Mouse (Mus musculus): ENCODE measurements around the gene Lrif1.
A peak's percentile ranks its signal among the peaks of the same experiment; 100 is the strongest.
"Not testable (repeated sequence)": the region's sequence is repeated elsewhere in the genome, so short reads cannot be mapped to it uniquely, and the experiment has no call there.

Lrif1 gene

DNA sequence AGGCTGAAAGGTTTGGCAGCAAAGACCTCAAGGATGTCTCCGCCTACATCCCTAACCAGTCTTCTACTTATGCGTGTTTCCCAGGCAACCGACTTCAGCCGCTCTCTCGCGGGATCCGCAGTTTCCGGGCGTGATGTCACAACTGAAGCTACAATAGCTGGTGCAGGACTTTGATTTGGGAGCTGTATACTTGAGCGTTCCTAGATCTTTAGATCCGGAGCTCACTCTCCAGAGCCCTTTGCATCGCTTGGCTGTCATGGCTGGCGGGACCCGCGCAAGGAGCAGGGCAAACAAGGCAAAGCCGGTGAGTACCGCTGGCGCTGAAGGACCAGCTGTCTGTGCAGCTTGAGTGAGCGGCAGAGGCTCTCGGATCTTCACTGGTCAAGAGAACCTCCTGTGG is at the start of gene Lrif1:
Gene Lrif1, plus strand, starts transcription at position 158 of the 400 bp plus-strand sequence.
- DNase-seq, result peak; percentile 56 to 72

DNA sequence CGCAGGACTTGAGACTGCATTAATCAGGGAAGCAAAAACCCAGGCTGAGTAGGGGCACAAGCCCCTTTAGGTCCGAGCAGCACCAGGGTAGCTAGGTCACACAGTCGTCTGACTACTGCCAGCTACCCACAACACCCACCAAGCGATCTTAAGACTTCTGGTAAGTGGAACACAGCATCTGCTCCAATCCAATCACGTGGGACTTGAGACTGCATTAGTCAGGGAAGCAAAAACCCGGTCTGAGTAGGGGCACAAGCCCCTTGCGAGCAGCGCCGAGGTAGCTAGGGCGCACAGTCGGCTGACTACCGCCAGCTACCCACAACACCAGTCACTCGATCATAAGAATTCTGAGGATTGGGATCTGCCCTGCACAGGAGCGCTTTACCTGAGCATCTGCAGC is 12.0 kb upstream of the Lrif1 start:
- DNase-seq, result not testable (repeated sequence)

DNA sequence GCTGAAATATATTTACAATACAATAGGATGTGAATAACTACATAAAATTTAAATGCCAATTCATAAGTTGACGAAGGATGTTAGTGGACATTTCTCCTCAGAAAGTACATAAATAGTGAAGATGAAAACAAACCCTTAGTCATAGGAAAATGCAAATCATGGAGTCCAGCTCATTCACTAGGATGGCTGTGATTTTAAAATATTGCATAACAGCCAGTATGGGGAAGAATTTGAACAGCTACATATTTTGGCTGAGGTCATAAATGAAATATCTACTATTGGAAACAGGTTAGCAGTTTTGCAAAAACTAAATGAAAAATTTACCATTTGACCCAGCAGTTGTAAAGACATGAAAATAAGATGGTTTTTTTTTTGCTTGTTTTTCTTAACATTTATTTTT is 594 bp downstream of the Lrif1 start:
- DNase-seq, result no peak

DNA sequence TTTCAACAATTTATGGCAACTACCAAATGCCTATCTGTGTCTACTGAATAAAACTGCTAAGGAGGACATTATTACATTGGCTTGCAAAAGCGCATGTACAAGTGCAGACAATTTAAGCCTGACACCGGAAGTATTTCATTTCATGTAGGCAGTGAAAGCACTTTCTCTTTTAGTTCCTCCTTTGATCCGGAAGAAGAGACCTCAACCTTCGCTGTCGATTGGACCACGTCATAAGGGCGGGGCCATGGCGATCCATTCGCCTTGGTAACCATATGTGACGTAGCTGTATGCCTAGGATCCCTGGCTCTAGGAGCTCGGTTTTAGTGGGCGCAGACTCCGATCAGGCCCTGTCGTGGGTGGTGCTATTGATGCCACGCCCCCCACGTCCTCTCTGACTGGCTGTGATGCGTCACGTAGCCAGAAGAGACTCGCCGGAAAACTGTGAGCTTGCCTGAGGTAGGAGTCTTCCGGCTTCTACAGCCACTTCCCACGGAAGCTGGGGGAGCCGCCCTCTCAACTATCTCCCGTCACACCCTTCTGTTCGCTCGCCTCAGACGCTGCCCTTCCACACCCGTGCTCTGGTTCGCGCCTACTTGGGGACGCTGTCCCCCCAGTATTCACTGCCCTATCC is 36.7 kb downstream of the Lrif1 start:
- DNase-seq, result peak; percentile 94 to 98

DNA sequence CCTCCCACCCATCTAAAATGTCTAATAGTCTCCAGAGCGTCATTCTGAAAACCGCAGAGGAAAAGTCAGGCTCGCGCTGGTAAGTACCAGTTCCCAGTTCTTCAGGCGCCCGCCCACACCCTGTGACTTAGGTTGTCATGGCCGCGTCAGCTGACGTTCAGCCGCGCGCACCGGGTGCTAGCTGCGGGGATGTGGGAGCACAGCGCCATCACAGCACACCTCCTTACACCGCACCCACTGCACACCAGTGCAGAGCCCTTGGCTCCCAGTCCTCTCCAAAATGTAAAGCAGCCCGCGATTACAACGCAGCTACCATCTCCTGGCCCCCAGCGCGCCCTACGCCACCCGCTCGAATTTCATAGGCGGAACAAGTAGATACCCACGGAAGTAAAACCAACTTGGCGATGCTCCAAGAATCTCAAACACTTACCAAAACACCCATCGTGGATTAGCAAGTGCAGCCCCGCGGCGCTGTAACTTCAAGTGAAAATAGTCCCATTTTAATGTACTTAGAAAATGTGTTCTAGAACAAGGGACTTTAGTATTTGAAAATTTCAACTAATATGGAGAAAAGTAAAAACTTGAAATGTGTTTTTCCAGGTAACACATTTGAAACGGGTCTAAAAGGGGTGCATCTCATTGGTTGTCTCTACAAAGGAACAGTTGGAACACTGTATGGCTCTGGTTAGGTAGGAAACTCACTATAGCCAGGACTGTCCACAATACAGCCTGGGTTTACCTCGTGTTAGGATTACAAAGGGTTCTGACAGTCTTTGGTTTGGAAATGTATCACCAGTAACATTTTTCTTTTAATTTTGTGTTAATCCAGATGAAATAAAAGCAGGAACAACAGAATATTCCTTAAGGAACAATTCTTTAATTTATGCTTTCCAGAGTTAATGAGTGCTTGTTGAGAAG is 37.5 kb downstream of the Lrif1 start:
- peak; percentile 78 to 85 for DNase-seq

DNA sequence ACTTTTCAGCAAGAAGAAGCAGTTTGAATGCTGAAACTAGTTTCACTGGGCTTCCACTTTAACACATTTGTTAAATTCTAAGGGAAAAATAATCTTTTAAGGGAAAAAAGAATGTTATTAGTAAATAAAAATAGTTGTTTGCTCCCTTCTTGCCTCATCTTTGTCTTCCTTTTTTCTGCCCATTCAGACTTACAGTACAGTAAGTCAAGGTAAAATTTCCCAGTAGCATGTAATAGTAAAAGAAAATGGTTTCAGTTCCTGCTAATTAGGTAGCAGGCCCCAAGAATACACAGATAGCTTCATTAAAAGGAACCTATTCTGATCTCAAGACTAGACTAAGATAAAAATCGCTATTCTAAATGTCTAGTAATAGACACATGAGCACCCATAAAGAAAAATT is 71.1 kb downstream of the Lrif1 start:
- no peak for DNase-seq

DNA sequence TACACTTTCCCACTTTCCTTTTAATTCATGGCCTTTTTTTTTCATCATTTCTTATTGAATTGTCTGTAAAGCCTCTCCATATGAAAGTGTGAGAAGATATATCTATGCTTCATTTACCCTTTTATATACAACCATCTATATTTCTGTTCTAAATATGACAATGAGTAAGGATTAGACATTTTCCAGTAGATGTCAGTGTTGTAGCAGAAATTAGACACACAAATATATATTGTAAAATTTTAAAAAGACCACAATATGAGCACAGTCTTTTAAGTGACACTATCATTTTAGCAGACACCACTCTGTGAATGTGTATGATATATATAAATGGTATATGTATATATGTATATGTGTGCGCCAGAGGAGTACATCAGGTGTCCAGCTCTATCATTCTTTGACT is 87.0 kb downstream of the Lrif1 start:
- no peak for DNase-seq

DNA sequence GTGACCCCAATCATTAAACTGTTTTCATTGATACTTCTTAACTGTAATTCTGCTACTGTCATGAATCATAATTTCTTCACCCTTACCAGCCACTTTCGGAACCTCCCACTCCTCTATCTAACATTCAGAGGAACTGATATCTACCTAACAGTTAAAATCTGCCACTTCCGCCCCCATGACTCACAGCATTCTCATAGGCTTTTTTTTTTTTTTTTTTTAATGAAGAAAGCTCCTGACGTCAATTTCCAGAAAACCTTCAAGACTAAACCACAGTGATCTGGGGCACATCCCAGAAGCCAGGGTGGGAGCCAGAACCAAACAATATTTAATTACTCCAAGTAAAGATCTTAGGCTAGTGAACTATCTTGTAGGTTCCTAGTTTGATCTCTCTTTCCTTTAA is 100.3 kb downstream of the Lrif1 start:
- no peak for DNase-seq
